8 mouse cellular contexts compared by ENCODE assay signal in genomic region chr1:155146572-155146980, GRCm38 (mm10). TPM values are rescaled to one million over a fixed set of nuclear protein-coding genes. Genes with fewer than 3 reads are reported as not detected.
DNase-seq lines count a peak whose midpoint lies in the region; ATAC-seq and TF ChIP-seq lines count a peak whose summit lies in the region.

Mr1 (minus strand) TSS chr1:155146814.

- no peaks in the 10 kb centered on the region for H3K4me1 ChIP-seq in forebrain, embryonic 12.5 days
- H3K4me1 ChIP-seq in hindbrain, embryonic 14.5 days (replicated peaks; ENCODE audit: control insufficient read depth, insufficient read depth, low read length), result no peaks in the 10 kb centered on the region
- no peaks in the 10 kb centered on the region for H3K4me1 ChIP-seq in midbrain, postnatal 0 days (ENCODE audit: insufficient read depth, low read length)

- no peak within 1 kb of the TSS for H3K9ac ChIP-seq in forebrain, embryonic 12.5 days
- H3K9ac ChIP-seq in hindbrain, embryonic 14.5 days, result no peak within 1 kb of the TSS
- H3K9ac ChIP-seq in midbrain, postnatal 0 days (replicated peaks; ENCODE audit: low read length, poor library complexity, severe bottlenecking), result no peak within 1 kb of the TSS

- 57% methylated on average over 8 of the region's 8 CpGs for WGBS in forebrain, embryonic 12.5 days
- WGBS in hindbrain, embryonic 14.5 days, result 53% methylated on average over 8 of the region's 8 CpGs
- WGBS in midbrain, postnatal 0 days, result 54% methylated on average over 8 of the region's 8 CpGs

- H3K27me3 ChIP-seq in forebrain, embryonic 12.5 days, result no peaks in the 10 kb centered on the region
- no peaks in the 10 kb centered on the region for H3K27me3 ChIP-seq in hindbrain, embryonic 14.5 days (ENCODE audit: control insufficient read depth, insufficient read depth, low read length)
- H3K27me3 ChIP-seq in midbrain, postnatal 0 days (ENCODE audit: insufficient read depth, low read length), result no peaks in the 10 kb centered on the region

- no peaks in the 10 kb centered on the region for H3K9me3 ChIP-seq in forebrain, embryonic 12.5 days
- H3K9me3 ChIP-seq in hindbrain, embryonic 14.5 days (ENCODE audit: control insufficient read depth, low read length), result no peaks in the 10 kb centered on the region
- H3K9me3 ChIP-seq in midbrain, postnatal 0 days (ENCODE audit: low read length), result no peaks in the 10 kb centered on the region

- H3K27ac ChIP-seq in forebrain, embryonic 12.5 days, result no peak within 1 kb of the TSS
- no peak within 1 kb of the TSS for H3K27ac ChIP-seq in hindbrain, embryonic 14.5 days
- H3K27ac ChIP-seq in midbrain, postnatal 0 days (ENCODE audit: low read depth, low read length), result no peak within 1 kb of the TSS

- no peak within 1 kb of the TSS for H3K4me3 ChIP-seq in forebrain, embryonic 12.5 days (replicated peaks)
- H3K4me3 ChIP-seq in hindbrain, embryonic 14.5 days (replicated peaks; ENCODE audit: low read length), result no peak within 1 kb of the TSS; the same call in 1 of the 2 replicates
- peak within 1 kb of the TSS; percentile 13; the same call in 1 of the 2 replicates for H3K4me3 ChIP-seq in midbrain, postnatal 0 days (ENCODE audit: low read depth, low read length)

- H3K4me2 ChIP-seq in forebrain, embryonic 12.5 days, result 0 out of 2 replicates have a peak within 1 kb of the TSS, but pooled peaks have one; percentile 2
- H3K4me2 ChIP-seq in hindbrain, embryonic 14.5 days (replicated peaks), result peak within 1 kb of the TSS; percentile 13; the same call in 1 of the 2 replicates
- H3K4me2 ChIP-seq in midbrain, postnatal 0 days (ENCODE audit: low read depth, low read length, poor library complexity, severe bottlenecking), result peak within 1 kb of the TSS; percentile 5; the same call in 1 of the 2 replicates

- ATAC-seq in forebrain, embryonic 12.5 days (ENCODE audit: low FRiP score), result no peak
- ATAC-seq in hindbrain, embryonic 14.5 days (ENCODE audit: low FRiP score), result peak; percentile 69; the same call in 1 of the 2 replicates
- ATAC-seq in midbrain, postnatal 0 days (ENCODE audit: low FRiP score), result peak; percentile 86

- no peaks in the 10 kb centered on the region for H3K36me3 ChIP-seq in forebrain, embryonic 12.5 days (replicated peaks)
- no peaks in the 10 kb centered on the region for H3K36me3 ChIP-seq in hindbrain, embryonic 14.5 days (replicated peaks; ENCODE audit: control insufficient read depth, insufficient read depth)
- H3K36me3 ChIP-seq in midbrain, postnatal 0 days (ENCODE audit: insufficient read depth, low read length), result no peaks in the 10 kb centered on the region

- TF ChIP-seq CTCF in midbrain, postnatal 0 days (IDR thresholded peaks at IDR 0.05), result no peak

- DNase-seq in right cerebral cortex, adult 18-20 months, result peak; percentile 37
- no peak for DNase-seq in right cerebral cortex, postnatal 36 days (ENCODE audit: low spot score in 2 of 2)
- DNase-seq in adrenal gland, adult 2 months, result peak; percentile 60
- peak; percentile 77 for DNase-seq in hindbrain, embryonic 14.5 days (ENCODE audit: low spot score)
- DNase-seq in liver, result peak; percentile 9
- DNase-seq in midbrain, postnatal 0 days (ENCODE audit: low spot score), result peak; percentile 91
- no peak for DNase-seq in yolk sac, embryonic 10.5 days (ENCODE audit: low spot score)

RNA-seq across cellular contexts. Expression of gene Mr1, which starts in this region (rescaled TPM):
- 10 to 100 TPM; 29.2 to 30.6 TPM for total RNA-seq in adrenal gland, adult 2 months (2021)
- 3.8 and 4.4 TPM in 2 replicates for polyA plus RNA-seq in adrenal gland, adult 2 months (2012; rRNA removed)
- polyA plus RNA-seq in forebrain, embryonic 12.5 days (2016; fragmentation: Nextera tagmentation; extraction: Ambion mirVana), result 0.85 and 1.3 TPM in 2 replicates
- 2.0 and 2.4 TPM in 2 replicates for polyA plus RNA-seq in hindbrain, embryonic 14.5 days (2014; fragmentation: Nextera tagmentation; extraction: Ambion mirVana)
- total RNA-seq in midbrain, postnatal 0 days (2014; rRNA removed), result 2.9 and 5.1 TPM in 2 replicates
- 1.8 and 2.6 TPM in 2 replicates for polyA plus RNA-seq in midbrain, postnatal 0 days (2015; fragmentation: Nextera tagmentation; extraction: Ambion mirVana)

Comparison
In these comparisons a context has a peak if more than half of its experiments do, and no peak if none do; other contexts are left out.
1. DNase-seq: peak in right cerebral cortex, adult 18-20 months (single experiment), adrenal gland, adult 2 months (single experiment), hindbrain, embryonic 14.5 days (single experiment), liver (single experiment) and midbrain, postnatal 0 days (single experiment); none in right cerebral cortex, postnatal 36 days (0 of 2) and yolk sac, embryonic 10.5 days (single experiment).
2. Peak in every context shown above with its lines, with median percentiles within 50 percentile points of each other: H3K4me2 ChIP-seq.